Mouse (Mus musculus) kidney, embryonic 16.5 days (tissue): Measurements from ENCODE around the gene Sorbs1. TPM values are rescaled to one million over a fixed set of nuclear protein-coding genes. Genes with fewer than 3 reads are reported as not detected.

ENCODE experiments used
- ATAC-seq: fragments of 200-750 bp; cut with Nextera tagmentation; 2 replicates; pipeline ENCODE4 v1.8.0; 2017; ENCODE audit warnings: moderate TSS enrichment; ENCODE audit not compliant: low FRiP score, low TSS enrichment
- H3K27ac ChIP-seq: fragments of 300-500 bp; sonication (generic); 2 replicates; pipeline ENCODE4 v1.5.1; 2014; ENCODE audit warnings: low read length
- H3K27me3 ChIP-seq: fragments of 300-500 bp; sonication (generic); 2 replicates; pipeline ENCODE4 v1.6.1; 2014; ENCODE audit warnings: low read length, control low read depth, mixed read lengths; ENCODE audit not compliant: insufficient read depth
- H3K36me3 ChIP-seq: fragments of 300-500 bp; sonication (generic); 2 replicates; pipeline ENCODE4 v1.6.1; 2014; ENCODE audit warnings: low read length, control low read depth, mixed read lengths; ENCODE audit not compliant: insufficient read depth
- H3K4me1 ChIP-seq: fragments of 300-500 bp; sonication (generic); 2 replicates; pipeline ENCODE4 v1.6.1; 2014; ENCODE audit warnings: low read length, control low read depth, mixed read lengths; ENCODE audit not compliant: insufficient read depth
- H3K4me2 ChIP-seq: fragments of 300-500 bp; sonication (generic); replicated peaks from 2 replicates; pipeline ENCODE4 v1.6.1; 2014; ENCODE audit warnings: low read depth, low read length
- H3K4me3 ChIP-seq: fragments of 300-500 bp; sonication (generic); 2 replicates; pipeline ENCODE4 v1.5.1; 2014; ENCODE audit warnings: mild to moderate bottlenecking, low read length
- H3K9ac ChIP-seq: fragments of 300-500 bp; sonication (generic); replicated peaks from 2 replicates; pipeline ENCODE4 v1.6.1; 2014; ENCODE audit warnings: low read length
- H3K9me3 ChIP-seq: fragments of 300-500 bp; sonication (generic); 2 replicates; pipeline ENCODE4 v1.6.1; 2016; ENCODE audit warnings: low read length, control low read depth
- WGBS: fragments of 180-500 bp; shearing (Covaris S2); extraction: QIAGEN DNeasy Blood & Tissue Kit; methylation state at CpG from one replicate; pipeline ENCODE4 v1.1.7; 2014; 5-methylcytosine and 5-hydroxymethylcytosine counted together
- polyA plus RNA-seq: library from polyadenylated mRNA; unstranded; fragments of >200 nt; fragmentation: Nextera tagmentation; extraction: Ambion mirVana; gene quantifications from 2 replicates; pipeline ENCODE4 v1.2.1, GENCODE M21; 2015

Sorbs1 gene
- polyA plus RNA-seq, 1 experiment from 2014 or later = 60.1 TPM

GRCm38 (mm10) chr19:40407186-40407585 is 106.4 kb downstream of the Sorbs1 start:
- ATAC-seq = no peak
- Histone ChIP-seq H3K4me2 (no peak overlapping the region), H3K4me1 (peaks cover 44% of the 10 kb centered on the region), H3K9ac (no peak overlapping the region), H3K9me3 (no peaks in the 10 kb centered on the region), H3K27me3 (no peaks in the 10 kb centered on the region), H3K27ac (no peak overlapping the region; the same call in 1 of the 2 replicates), H3K36me3 (no peaks in the 10 kb centered on the region), H3K4me3 (no peak overlapping the region)
- WGBS = 70% methylated on average over 2 of the region's 2 CpGs

DNA sequence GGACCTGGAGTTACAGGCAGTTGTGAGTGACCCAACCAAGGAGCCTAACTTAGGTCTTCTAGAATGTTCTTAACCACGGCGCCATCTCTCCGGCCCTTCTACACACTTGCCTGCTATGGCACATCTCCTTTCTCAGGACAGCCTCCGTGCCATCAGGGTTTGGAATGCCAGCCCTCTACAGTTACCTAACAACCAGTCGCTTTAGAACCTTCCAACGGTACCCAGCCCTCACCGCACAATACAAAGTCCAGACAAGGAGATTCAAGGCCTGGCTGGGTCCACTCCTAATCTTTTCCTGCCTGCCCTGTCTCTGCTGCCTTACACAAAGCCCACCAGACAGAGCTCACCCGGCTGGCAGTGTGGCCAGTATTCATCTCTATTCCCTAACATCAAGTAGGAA is 106.9 kb downstream of the Sorbs1 start:
- H3K27ac ChIP-seq = peak overlapping the region; percentile 78
- 92% methylated on average over 8 of the region's 8 CpGs for WGBS
- H3K9ac ChIP-seq = no peak overlapping the region
- no peaks in the 10 kb centered on the region for H3K27me3 ChIP-seq
- no peaks in the 10 kb centered on the region for H3K9me3 ChIP-seq
- no peak overlapping the region for H3K4me3 ChIP-seq
- ATAC-seq = no peak
- H3K4me2 ChIP-seq = no peak overlapping the region
- H3K4me1 ChIP-seq = peaks cover 48% of the 10 kb centered on the region
- no peaks in the 10 kb centered on the region for H3K36me3 ChIP-seq

DNA sequence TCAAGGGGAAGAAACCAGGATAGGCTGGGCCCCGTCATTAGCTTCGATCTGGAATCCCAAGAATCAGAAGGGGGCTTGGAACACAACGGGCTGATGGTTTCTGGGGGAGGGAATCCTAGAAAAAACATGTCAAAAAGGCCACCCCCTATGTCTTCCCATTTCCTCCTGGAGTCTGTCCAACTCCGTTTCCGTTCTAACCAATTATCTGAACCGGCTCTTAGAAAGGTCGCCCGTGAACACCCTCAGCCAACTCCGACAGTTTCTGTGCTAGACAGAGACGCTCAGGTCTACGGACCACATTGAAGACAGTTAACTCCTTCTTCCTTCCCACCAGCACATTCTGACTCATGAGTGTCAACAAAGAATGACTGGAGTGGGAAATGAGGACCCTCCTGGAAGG is 107.8 kb downstream of the Sorbs1 start:
- Histone ChIP-seq H3K36me3 (no peaks in the 10 kb centered on the region), H3K27ac (peak overlapping the region; percentile 78), H3K4me2 (peak overlapping the region; percentile 13; the same call in 1 of the 2 replicates), H3K27me3 (no peaks in the 10 kb centered on the region), H3K9ac (no peak overlapping the region), H3K4me3 (no peak overlapping the region), H3K4me1 (peaks cover 56% of the 10 kb centered on the region), H3K9me3 (no peaks in the 10 kb centered on the region)
- 26% methylated on average over 11 of the region's 11 CpGs for WGBS
- peak; percentile 54 for ATAC-seq

DNA sequence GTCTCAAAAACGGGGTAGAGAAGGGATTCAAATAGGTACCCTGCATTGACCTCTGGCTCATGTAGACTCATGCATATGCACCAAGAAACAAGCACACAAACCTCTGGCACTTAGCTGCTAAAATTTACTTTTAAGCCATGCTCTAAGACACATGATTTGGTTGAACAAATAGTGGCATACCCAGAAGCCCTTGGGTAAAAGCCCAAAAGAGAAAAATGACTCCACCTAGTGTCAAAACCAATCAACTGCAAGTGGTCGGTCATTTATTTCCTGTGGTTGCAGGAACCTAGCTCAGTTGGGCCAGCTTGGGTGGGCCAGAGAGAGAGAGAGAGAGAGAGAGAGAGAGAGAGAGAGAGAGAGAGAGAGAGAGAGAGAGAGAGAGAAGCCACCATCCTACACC is 109.0 kb downstream of the Sorbs1 start:
- WGBS = 75% methylated on average over 2 of the region's 2 CpGs
- peaks cover 55% of the 10 kb centered on the region for H3K4me1 ChIP-seq
- no peak overlapping the region for H3K9ac ChIP-seq
- no peaks in the 10 kb centered on the region for H3K27me3 ChIP-seq
- no peak for ATAC-seq
- H3K4me3 ChIP-seq = no peak overlapping the region
- H3K36me3 ChIP-seq = no peaks in the 10 kb centered on the region
- peak overlapping the region; percentile 78 for H3K27ac ChIP-seq
- no peaks in the 10 kb centered on the region for H3K9me3 ChIP-seq
- no peak overlapping the region for H3K4me2 ChIP-seq

GRCm38 (mm10) chr19:40403999-40404398 is 109.6 kb downstream of the Sorbs1 start:
- no peaks in the 10 kb centered on the region for H3K27me3 ChIP-seq
- H3K27ac ChIP-seq = no peak overlapping the region
- H3K4me2 ChIP-seq = no peak overlapping the region
- no peak overlapping the region for H3K9ac ChIP-seq
- no peak for ATAC-seq
- H3K9me3 ChIP-seq = no peaks in the 10 kb centered on the region
- no peaks in the 10 kb centered on the region for H3K36me3 ChIP-seq
- 76% methylated on average over 4 of the region's 4 CpGs for WGBS
- H3K4me3 ChIP-seq = no peak overlapping the region
- peaks cover 53% of the 10 kb centered on the region for H3K4me1 ChIP-seq

GRCm38 (mm10) chr19:40402155-40402963 is 111.2 kb downstream of the Sorbs1 start:
- ATAC-seq = 0 out of 2 replicates have a peak, but pooled peaks have one; percentile 14
- whole genome bisulfite sequencing = 47% methylated on average over 15 of the region's 15 CpGs
- peak overlapping the region; percentile 2; the same call in 1 of the 2 replicates for H3K9ac ChIP-seq

GRCm38 (mm10) chr19:40401213-40401612 is 112.4 kb downstream of the Sorbs1 start:
- ATAC-seq = peak; percentile 60; the same call in 1 of the 2 replicates
- 49% methylated on average over 7 of the region's 7 CpGs for WGBS
- H3K27ac ChIP-seq = peak overlapping the region; percentile 58

More at GRCm38 (mm10) chr19:40402155-40402963, 111.2 kb downstream of the Sorbs1 start:
- Histone ChIP-seq H3K27ac (peak overlapping the region; percentile 62), H3K4me1 (peaks cover 53% of the 10 kb centered on the region), H3K4me3 (no peak overlapping the region), H3K9me3 (no peaks in the 10 kb centered on the region), H3K4me2 (peak overlapping the region; percentile 24; the same call in 1 of the 2 replicates), H3K36me3 (no peaks in the 10 kb centered on the region), H3K27me3 (no peaks in the 10 kb centered on the region)

DNA sequence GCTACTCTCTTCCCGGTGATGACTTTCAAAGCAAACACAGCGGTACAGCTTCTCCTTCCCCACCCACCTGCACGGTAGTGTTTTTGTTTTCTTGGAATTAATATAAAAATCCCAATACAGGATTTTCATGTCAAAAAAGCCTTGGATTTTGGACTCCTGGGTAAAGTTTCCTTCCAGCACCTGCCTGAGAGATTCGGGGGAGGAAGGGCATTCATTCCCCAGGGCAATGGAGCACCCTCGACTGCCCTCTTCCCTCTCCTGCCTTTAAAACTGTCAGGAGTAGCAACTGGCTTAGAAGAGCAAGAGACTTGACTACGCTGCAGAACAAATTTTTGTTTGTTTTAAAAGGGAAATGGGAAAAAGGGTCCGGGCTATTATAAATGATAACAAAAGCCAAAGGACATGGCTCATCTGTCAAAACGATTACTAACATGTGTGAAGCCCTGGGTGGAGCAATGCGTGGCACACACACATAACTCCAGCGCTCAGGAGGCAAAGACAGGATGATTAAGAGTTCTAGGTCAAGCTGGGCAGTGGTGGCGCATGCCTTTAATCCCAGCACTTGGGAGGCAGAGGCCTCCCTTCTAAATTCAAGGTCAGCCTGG is 113.1 kb downstream of the Sorbs1 start:
- ATAC-seq = no peak
- H3K36me3 ChIP-seq = no peaks in the 10 kb centered on the region
- H3K9me3 ChIP-seq = no peaks in the 10 kb centered on the region
- no peaks in the 10 kb centered on the region for H3K27me3 ChIP-seq
- no peak overlapping the region for H3K4me2 ChIP-seq
- H3K4me3 ChIP-seq = no peak overlapping the region
- WGBS = 41% methylated on average over 11 of the region's 11 CpGs
- H3K27ac ChIP-seq = 0 out of 2 replicates have a peak overlapping the region, but pooled peaks have one; percentile 58
- no peak overlapping the region for H3K9ac ChIP-seq
- peaks cover 39% of the 10 kb centered on the region for H3K4me1 ChIP-seq

More at GRCm38 (mm10) chr19:40401213-40401612, 112.4 kb downstream of the Sorbs1 start:
- Histone ChIP-seq H3K4me2 (no peak overlapping the region), H3K27me3 (no peaks in the 10 kb centered on the region), H3K9ac (no peak overlapping the region), H3K36me3 (no peaks in the 10 kb centered on the region), H3K4me3 (no peak overlapping the region), H3K9me3 (no peaks in the 10 kb centered on the region), H3K4me1 (peaks cover 45% of the 10 kb centered on the region)

GRCm38 (mm10) chr19:40395757-40396661 is 117.6 kb downstream of the Sorbs1 start:
- whole genome bisulfite sequencing = 74% methylated on average over 14 of the region's 14 CpGs
- H3K9ac ChIP-seq = 0 out of 2 replicates have a peak overlapping the region, but pooled peaks have one; percentile 42

More at GRCm38 (mm10) chr19:40395757-40396661, 117.6 kb downstream of the Sorbs1 start:
- Histone ChIP-seq H3K4me2 (no peak overlapping the region), H3K27ac (peak overlapping the region; percentile 92), H3K4me1 (peaks cover 19% of the 10 kb centered on the region), H3K9me3 (no peaks in the 10 kb centered on the region), H3K36me3 (0 out of 2 replicates have a peak, but pooled peaks cover 4% of the 10 kb centered on the region), H3K4me3 (no peak overlapping the region), H3K27me3 (no peaks in the 10 kb centered on the region)
- no peak for ATAC-seq
